Mouse (Mus musculus) cerebellum, adult (tissue): Measurements from ENCODE around the gene Srms.
A peak's percentile ranks its signal among the peaks of the same experiment; 100 is the strongest.

Source experiments
- ATAC-seq: cut with Nextera tagmentation; 2 replicates; pipeline ENCODE4 v1.9.2; 2017; ENCODE audit warnings: mild to moderate bottlenecking, moderate library complexity, mixed read lengths; ENCODE audit not compliant: insufficient number of reproducible peaks, low FRiP score, low TSS enrichment

The Srms gene

GRCm38 (mm10) chr2:181178015-181178414 lies 35.0 kb downstream of the Srms start:
- ATAC-seq = no peak

GRCm38 (mm10) chr2:181174646-181175045 lies 38.3 kb downstream of the Srms start:
- no peak for ATAC-seq

- ATAC-seq = no peak
These were observed 46.5 kb downstream of the Srms start for GRCm38 (mm10) chr2:181166469-181166868.

GRCm38 (mm10) chr2:181160821-181161220 lies 52.2 kb downstream of the Srms start:
- no peak for ATAC-seq

- ATAC-seq = peak; percentile 21
These were observed 53.2 kb downstream of the Srms start for GRCm38 (mm10) chr2:181159771-181160170.

- ATAC-seq = peak; percentile 65
These were observed 53.9 kb downstream of the Srms start for GRCm38 (mm10) chr2:181159091-181159514.

GRCm38 (mm10) chr2:181158471-181158870 lies 54.5 kb downstream of the Srms start:
- ATAC-seq = no peak

- ATAC-seq = no peak
These were observed 55.2 kb downstream of the Srms start for GRCm38 (mm10) chr2:181157716-181158302.

- no peak for ATAC-seq
These were observed 55.8 kb downstream of the Srms start for GRCm38 (mm10) chr2:181157180-181157579.

- ATAC-seq = peak; percentile 13; the same call in 1 of the 2 replicates
These were observed 56.5 kb downstream of the Srms start, which contains the start of gene Eef1a2 for GRCm38 (mm10) chr2:181156248-181157121. Eef1a2 (minus strand) TSS chr2:181157014.

GRCm38 (mm10) chr2:181155801-181156200 lies 57.2 kb downstream of the Srms start:
- peak; percentile 24; the same call in 1 of the 2 replicates for ATAC-seq
